7 mouse cellular contexts compared by ENCODE assay signal in the genomic region with DNA sequence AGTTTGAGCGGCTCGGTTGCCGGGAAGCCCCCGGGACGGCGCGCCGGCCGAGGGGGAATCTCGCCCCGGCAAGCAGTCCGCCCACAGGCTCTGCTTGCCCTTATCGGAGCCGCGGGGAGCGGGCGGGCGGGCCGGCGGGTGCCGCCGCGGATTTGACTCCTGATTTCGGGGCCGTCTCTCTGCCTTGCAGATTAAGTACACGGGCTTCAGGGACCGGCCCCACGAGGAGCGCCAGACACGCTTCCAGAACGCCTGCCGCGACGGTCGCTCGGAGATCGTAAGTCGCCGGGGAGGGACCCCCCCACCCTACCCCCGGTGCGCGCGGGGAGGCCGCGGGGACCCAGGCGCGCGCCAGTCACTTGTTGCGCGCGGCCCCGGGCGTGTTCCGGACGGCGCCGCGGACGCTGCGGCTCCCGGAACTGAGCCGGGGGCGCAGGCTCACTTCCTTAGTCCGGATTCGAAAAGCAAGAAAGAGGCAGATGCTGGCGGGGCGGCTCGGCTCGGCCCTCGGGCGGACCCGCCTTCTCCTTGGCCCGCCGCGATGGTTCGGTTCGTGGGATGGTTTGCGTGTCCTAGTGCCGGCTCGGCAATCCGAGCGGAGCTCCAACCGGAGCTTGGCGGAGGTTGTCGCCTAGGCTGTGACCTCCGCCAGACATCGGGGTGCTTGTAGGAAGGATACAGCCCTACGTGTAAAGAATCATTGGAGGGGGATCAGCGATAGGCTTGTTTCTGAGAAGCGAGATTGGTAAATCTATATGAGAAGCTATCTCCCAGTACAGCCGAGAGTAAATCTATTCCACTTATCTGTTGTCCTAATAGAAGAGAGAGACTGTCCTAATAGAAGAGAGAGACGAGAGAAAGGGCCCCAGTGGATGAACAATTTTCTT. TPM values are rescaled to one million over a fixed set of nuclear protein-coding genes. Genes with fewer than 3 reads are reported as not detected.
DNase-seq lines count a peak whose midpoint lies in the region; ATAC-seq and TF ChIP-seq lines count a peak whose summit lies in the region.

No protein-coding gene starts in this region.

- no peaks in the 10 kb centered on the region for H3K27me3 ChIP-seq in limb, embryonic 14.5 days (ENCODE audit: control insufficient read depth, insufficient read depth, low read length)
- H3K27me3 ChIP-seq in midbrain, embryonic 16.5 days (ENCODE audit: control insufficient read depth, insufficient read depth, low read depth, low read length), result no peaks in the 10 kb centered on the region
- H3K27me3 ChIP-seq in spleen, adult 2 months (ENCODE audit: control insufficient read depth, insufficient read depth, low read length), result no peaks in the 10 kb centered on the region

- WGBS in limb, embryonic 14.5 days, result under 1% methylated on average over 53 of the region's 92 CpGs
- under 1% methylated on average over 86 of the region's 92 CpGs for WGBS in midbrain, embryonic 16.5 days
- under 1% methylated on average over 91 of the region's 92 CpGs for WGBS in spleen, adult 2 months

- peak overlapping the region; percentile 99 for H3K27ac ChIP-seq in limb, embryonic 14.5 days (replicated peaks; ENCODE audit: low read depth, low read length)
- H3K27ac ChIP-seq in midbrain, embryonic 16.5 days (ENCODE audit: low read length), result peak overlapping the region; percentile 77
- peak overlapping the region; percentile 98 for H3K27ac ChIP-seq in spleen, adult 2 months (ENCODE audit: insufficient read depth, low read length)

- TF ChIP-seq CTCF in spleen, adult 2 months (IDR thresholded peaks at IDR 0.05; ENCODE audit: extremely low read depth, insufficient read depth, insufficient read length, insufficient replicate concordance), result no peak

- H3K9ac ChIP-seq in limb, embryonic 14.5 days (ENCODE audit: low read depth, low read length, severe bottlenecking), result peak overlapping the region; percentile 98
- peak overlapping the region; percentile 66 for H3K9ac ChIP-seq in midbrain, embryonic 16.5 days (ENCODE audit: low read depth, low read length)

- TF ChIP-seq POLR2A in limb, embryonic 14.5 days (IDR thresholded peaks at IDR 0.05; ENCODE audit: borderline replicate concordance, extremely low read depth, insufficient read depth, insufficient read length), result 0 out of 2 replicates have a peak, but pooled peaks have one; percentile 11
- 0 out of 2 replicates have a peak, but pooled peaks have one; percentile 15 for TF ChIP-seq POLR2A in spleen, adult 2 months (IDR thresholded peaks at IDR 0.05; ENCODE audit: low read depth, low read length)

- H3K36me3 ChIP-seq in limb, embryonic 14.5 days (ENCODE audit: control insufficient read depth, insufficient read depth, low read length), result peaks cover 11% of the 10 kb centered on the region
- H3K36me3 ChIP-seq in midbrain, embryonic 16.5 days (ENCODE audit: control insufficient read depth, insufficient read depth, low read length), result no peaks in the 10 kb centered on the region
- H3K36me3 ChIP-seq in spleen, adult 2 months (ENCODE audit: control insufficient read depth, insufficient read depth, low read length), result no peaks in the 10 kb centered on the region; the same call in 1 of the 2 replicates

- H3K9me3 ChIP-seq in limb, embryonic 14.5 days (ENCODE audit: control insufficient read depth, low read length), result no peaks in the 10 kb centered on the region
- no peaks in the 10 kb centered on the region for H3K9me3 ChIP-seq in midbrain, embryonic 16.5 days (replicated peaks; ENCODE audit: control insufficient read depth, low read length, poor library complexity, severe bottlenecking)

- peak; percentile 75 for DNase-seq in embryo, embryonic 10.5 days (ENCODE audit: low spot score)
- peak; percentile 55 for DNase-seq in kidney, adult 11 months
- peak; percentile 60 for DNase-seq in limb, embryonic 14.5 days (ENCODE audit: low spot score)
- peak; percentile 29 to 67 for DNase-seq in spleen, adult 2 months (ENCODE audit: low read depth in 1 of 2, low spot score in 2 of 2)

- ATAC-seq in activated CD4-positive, CD25-positive, alpha-beta regulatory T cell, adult 4 months, result peak; percentile 53
- peak; percentile 49 for ATAC-seq in granulocyte monocyte progenitor cell, adult 5-6 weeks (replicated peaks; ENCODE audit: poor library complexity, severe bottlenecking)
- ATAC-seq in limb, embryonic 14.5 days (ENCODE audit: low FRiP score, low read depth), result 0 out of 2 replicates have a peak, but pooled peaks have one; percentile 16
- ATAC-seq in midbrain, embryonic 16.5 days, result peak; percentile 55

- H3K4me3 ChIP-seq in limb, embryonic 14.5 days (replicated peaks; ENCODE audit: low read length), result peak overlapping the region; percentile 95
- peak overlapping the region; percentile 60 for H3K4me3 ChIP-seq in midbrain, embryonic 16.5 days (ENCODE audit: low read depth, low read length)
- peak overlapping the region; percentile 98 for H3K4me3 ChIP-seq in spleen, adult 2 months (ENCODE audit: extremely low read depth, insufficient read depth, insufficient read length)

- peak overlapping the region; percentile 69 for H3K4me2 ChIP-seq in limb, embryonic 14.5 days (replicated peaks; ENCODE audit: low read depth, low read length, severe bottlenecking)
- H3K4me2 ChIP-seq in midbrain, embryonic 16.5 days (ENCODE audit: low read length), result peak overlapping the region; percentile 79

- peaks cover 13% of the 10 kb centered on the region for H3K4me1 ChIP-seq in limb, embryonic 14.5 days (ENCODE audit: control insufficient read depth, insufficient read depth, low read length)
- peaks cover 14% of the 10 kb centered on the region; the same call in 1 of the 2 replicates for H3K4me1 ChIP-seq in midbrain, embryonic 16.5 days (ENCODE audit: control insufficient read depth, insufficient read depth, low read length)
- H3K4me1 ChIP-seq in spleen, adult 2 months (ENCODE audit: control insufficient read depth, insufficient read depth, insufficient read length), result peaks cover 5% of the 10 kb centered on the region

RNA-seq across cellular contexts. Expression of a gene that starts 0.9 kb away (rescaled TPM):
- polyA plus RNA-seq in activated CD4-positive, CD25-positive, alpha-beta regulatory T cell, adult 4 months (2017; shearing (Covaris generic)), result 10 to 100 TPM; 34.0 to 49.2 TPM
- total RNA-seq in granulocyte monocyte progenitor cell, adult 5-6 weeks (2014; fragmentation: Nextera tagmentation), result 119 and 135 TPM in 2 replicates
- total RNA-seq in granulocyte monocyte progenitor cell, adult 5-6 weeks (2017), result 177 and 185 TPM in 2 replicates
- polyA plus RNA-seq in limb, embryonic 14.5 days (2012; rRNA removed), result 75.2 and 82.4 TPM in 2 replicates
- polyA plus RNA-seq in limb, embryonic 14.5 days (2014; fragmentation: Nextera tagmentation; extraction: Ambion mirVana), result 101 and 119 TPM in 2 replicates
- polyA plus RNA-seq in midbrain, embryonic 16.5 days (2015; fragmentation: Nextera tagmentation; extraction: Ambion mirVana), result 19.7 and 22.9 TPM in 2 replicates
- 11.9 and 14.9 TPM in 2 replicates for polyA plus RNA-seq in spleen, adult 2 months (2012; rRNA removed)

RNA-seq across cellular contexts. Expression of a gene that starts 39.8 kb away (rescaled TPM):
- polyA plus RNA-seq in activated CD4-positive, CD25-positive, alpha-beta regulatory T cell, adult 4 months (2017; shearing (Covaris generic)), result not detected
- total RNA-seq in granulocyte monocyte progenitor cell, adult 5-6 weeks (2014; fragmentation: Nextera tagmentation), result not detected in 2 replicates
- not detected in 2 replicates for total RNA-seq in granulocyte monocyte progenitor cell, adult 5-6 weeks (2017)
- polyA plus RNA-seq in limb, embryonic 14.5 days (2012; rRNA removed), result 0.05 TPM in 1 of 2 replicates, not detected in the other
- polyA plus RNA-seq in limb, embryonic 14.5 days (2014; fragmentation: Nextera tagmentation; extraction: Ambion mirVana), result not detected in 2 replicates
- polyA plus RNA-seq in midbrain, embryonic 16.5 days (2015; fragmentation: Nextera tagmentation; extraction: Ambion mirVana), result not detected in 2 replicates
- polyA plus RNA-seq in spleen, adult 2 months (2012; rRNA removed), result not detected in 2 replicates

RNA-seq across cellular contexts. Expression of a gene that starts 53.6 kb away (rescaled TPM):
- 10 to 100 TPM; 12.0 to 17.4 TPM for polyA plus RNA-seq in activated CD4-positive, CD25-positive, alpha-beta regulatory T cell, adult 4 months (2017; shearing (Covaris generic))
- total RNA-seq in granulocyte monocyte progenitor cell, adult 5-6 weeks (2014; fragmentation: Nextera tagmentation), result 30.9 and 41.0 TPM in 2 replicates
- total RNA-seq in granulocyte monocyte progenitor cell, adult 5-6 weeks (2017), result 21.8 and 25.7 TPM in 2 replicates
- polyA plus RNA-seq in limb, embryonic 14.5 days (2012; rRNA removed), result 30.1 and 32.8 TPM in 2 replicates
- 27.3 and 31.5 TPM in 2 replicates for polyA plus RNA-seq in limb, embryonic 14.5 days (2014; fragmentation: Nextera tagmentation; extraction: Ambion mirVana)
- 34.6 and 37.5 TPM in 2 replicates for polyA plus RNA-seq in midbrain, embryonic 16.5 days (2015; fragmentation: Nextera tagmentation; extraction: Ambion mirVana)
- polyA plus RNA-seq in spleen, adult 2 months (2012; rRNA removed), result 13.6 TPM in 2 replicates

Comparison
In these comparisons a context has a peak if more than half of its experiments do, and no peak if none do; other contexts are left out.
1. Peak in every context shown above with its lines: DNase-seq, ATAC-seq, H3K4me3 ChIP-seq and H3K27ac ChIP-seq.